Mouse (Mus musculus): ENCODE results near the gene Borcs8.

DNA sequence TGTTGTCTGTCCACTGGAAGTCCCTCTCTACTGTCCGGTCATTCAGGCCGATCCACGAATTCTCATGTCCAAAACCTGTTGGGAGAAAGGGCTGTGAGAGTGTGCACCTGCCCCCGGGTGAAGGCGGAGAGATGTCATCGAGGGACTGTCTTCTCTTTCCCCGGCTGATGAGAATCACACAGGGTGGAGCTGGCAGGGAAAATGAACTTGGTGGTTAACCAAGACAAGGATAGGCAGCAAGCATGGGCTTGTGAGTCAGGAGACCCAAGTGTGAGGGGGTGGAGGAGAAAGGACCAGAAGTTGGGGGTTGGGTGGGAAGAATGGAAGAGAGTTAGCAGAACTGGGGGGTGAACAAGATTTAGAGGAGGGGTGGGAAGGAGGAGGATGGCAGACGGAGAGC is 39.1 kb upstream of the Borcs8 start:
- TF ChIP-seq GATA1 (IDR thresholded peaks at IDR 0.05; ENCODE audit: low read length) (no peak), TAL1 (IDR thresholded peaks at IDR 0.05; ENCODE audit: low read length) (no peak)
